Mouse (Mus musculus) neural tube, embryonic 10.5 days (tissue): Measurements from ENCODE around the gene Slc4a7.
A peak's percentile ranks its signal among the peaks of the same experiment; 100 is the strongest.

Experiments used
- DNase-seq: peaks from one replicate; pipeline ENCODE4 v3.0.0-alpha.2; 2017; ENCODE audit warnings: low spot score; ENCODE audit errors: extremely low spot score

The Slc4a7 gene

GRCm38 (mm10) chr14:14701710-14702329 lies at the start of gene Slc4a7:
TSS of gene Slc4a7 (plus strand) at chr14:14702279.
- DNase-seq, result no peak

GRCm38 (mm10) chr14:14670597-14670996 lies 31.5 kb upstream of the Slc4a7 start:
- no peak for DNase-seq

GRCm38 (mm10) chr14:14681611-14682010 lies 20.5 kb upstream of the Slc4a7 start:
- no peak for DNase-seq

GRCm38 (mm10) chr14:14684771-14685170 lies 17.3 kb upstream of the Slc4a7 start:
- no peak for DNase-seq

GRCm38 (mm10) chr14:14686101-14686551 lies 16.0 kb upstream of the Slc4a7 start:
- DNase-seq, result no peak

GRCm38 (mm10) chr14:14687258-14687890 lies 14.7 kb upstream of the Slc4a7 start:
- no peak for DNase-seq

GRCm38 (mm10) chr14:14702399-14703345 lies 593 bp downstream of the Slc4a7 start:
- DNase-seq, result peak; percentile 94

- peak; percentile 82 for DNase-seq
Measured at GRCm38 (mm10) chr14:14703346-14703871, 1.3 kb downstream of the Slc4a7 start.

- DNase-seq, result no peak
Measured at GRCm38 (mm10) chr14:14704651-14705050, 2.6 kb downstream of the Slc4a7 start.

GRCm38 (mm10) chr14:14705126-14705525 lies 3.0 kb downstream of the Slc4a7 start:
- DNase-seq, result no peak

- DNase-seq, result no peak
Measured at GRCm38 (mm10) chr14:14706381-14706780, 4.3 kb downstream of the Slc4a7 start.

GRCm38 (mm10) chr14:14707061-14707460 lies 5.0 kb downstream of the Slc4a7 start:
- no peak for DNase-seq

GRCm38 (mm10) chr14:14709021-14709420 lies 6.9 kb downstream of the Slc4a7 start:
- DNase-seq, result no peak

- no peak for DNase-seq
Measured at GRCm38 (mm10) chr14:14714130-14714529, 12.1 kb downstream of the Slc4a7 start.

GRCm38 (mm10) chr14:14715794-14716193 lies 13.7 kb downstream of the Slc4a7 start:
- no peak for DNase-seq

- DNase-seq, result no peak
Measured at GRCm38 (mm10) chr14:14716843-14717242, 14.8 kb downstream of the Slc4a7 start.

GRCm38 (mm10) chr14:14718556-14718955 lies 16.5 kb downstream of the Slc4a7 start:
- no peak for DNase-seq

GRCm38 (mm10) chr14:14781169-14781568 lies 79.1 kb downstream of the Slc4a7 start:
- DNase-seq, result no peak

- no peak for DNase-seq
Measured at GRCm38 (mm10) chr14:14784223-14784622, 82.1 kb downstream of the Slc4a7 start.

GRCm38 (mm10) chr14:14786979-14787378 lies 84.9 kb downstream of the Slc4a7 start:
- DNase-seq, result no peak

GRCm38 (mm10) chr14:14789840-14790470 lies 87.9 kb downstream of the Slc4a7 start:
- no peak for DNase-seq
